Mouse (Mus musculus) CD4-positive, CD25-positive, alpha-beta regulatory T cell, adult 2 months (primary cell): ENCODE data around the gene Myl6b.
"Not testable (repeated sequence)": the region's sequence is repeated elsewhere in the genome, so short reads cannot be mapped to it uniquely, and the experiment has no call there.

Source experiments
- DNase-seq: peaks from one replicate; pipeline ENCODE4 v3.0.0-alpha.2; 2012; ENCODE audit warnings: low read depth, low spot score

The Myl6b gene

GRCm38 (mm10) chr10:128518833-128519232 lies 20.3 kb upstream of the Myl6b start:
- peak; percentile 64 for DNase-seq

- no peak for DNase-seq
Measured at GRCm38 (mm10) chr10:128516677-128517076, 18.2 kb upstream of the Myl6b start.

GRCm38 (mm10) chr10:128516029-128516428 lies 17.5 kb upstream of the Myl6b start:
- DNase-seq = no peak

- no peak for DNase-seq
Measured at GRCm38 (mm10) chr10:128515044-128515443, 16.6 kb upstream of the Myl6b start.

GRCm38 (mm10) chr10:128511761-128512160 lies 13.3 kb upstream of the Myl6b start:
- DNase-seq = no peak

GRCm38 (mm10) chr10:128511189-128511588 lies 12.7 kb upstream of the Myl6b start:
- DNase-seq = no peak

- DNase-seq = no peak
Measured at GRCm38 (mm10) chr10:128510301-128510700, 11.8 kb upstream of the Myl6b start.

- no peak for DNase-seq
Measured at GRCm38 (mm10) chr10:128509831-128510230, 11.3 kb upstream of the Myl6b start.

GRCm38 (mm10) chr10:128509203-128509602 lies 10.7 kb upstream of the Myl6b start:
- DNase-seq = no peak

GRCm38 (mm10) chr10:128508260-128508659 lies 9.8 kb upstream of the Myl6b start:
- no peak for DNase-seq

GRCm38 (mm10) chr10:128505974-128506373 lies 7.5 kb upstream of the Myl6b start:
- no peak for DNase-seq

GRCm38 (mm10) chr10:128505371-128505667 lies 6.8 kb upstream of the Myl6b start:
- DNase-seq = not testable (repeated sequence)

- peak; percentile 67 for DNase-seq
Measured at GRCm38 (mm10) chr10:128504641-128505370, 6.3 kb upstream of the Myl6b start.

- no peak for DNase-seq
Measured at GRCm38 (mm10) chr10:128504012-128504411, 5.5 kb upstream of the Myl6b start.

- DNase-seq = no peak
Measured at GRCm38 (mm10) chr10:128503532-128503931, 5.0 kb upstream of the Myl6b start.

- DNase-seq = no peak
Measured at GRCm38 (mm10) chr10:128502341-128502740, 3.9 kb upstream of the Myl6b start.

GRCm38 (mm10) chr10:128499116-128499671 lies 709 bp upstream of the Myl6b start:
- no peak for DNase-seq

GRCm38 (mm10) chr10:128497134-128497737 lies 1.2 kb downstream of the Myl6b start:
- DNase-seq = no peak

GRCm38 (mm10) chr10:128496509-128497077 lies 1.9 kb downstream of the Myl6b start:
- no peak for DNase-seq

- no peak for DNase-seq
Measured at GRCm38 (mm10) chr10:128495903-128496302, 2.6 kb downstream of the Myl6b start.

- DNase-seq = peak; percentile 48
Measured at GRCm38 (mm10) chr10:128495270-128495669, 3.2 kb downstream of the Myl6b start.

- peak; percentile 25 for DNase-seq
Measured at GRCm38 (mm10) chr10:128494667-128495245, 3.7 kb downstream of the Myl6b start.
